Mouse (Mus musculus) kidney, embryonic 16.5 days (tissue): ENCODE measurements at regions not wholly inside any gene's neighbourhood (a gene's known extent, or its start where the extent isn't known, plus 50 kb on each side); places are given as distances from the start of the nearest gene placed in this dataset.
"Not testable (repeated sequence)": the region's sequence is repeated elsewhere in the genome, so short reads cannot be mapped to it uniquely, and the experiment has no call there.

Source experiments
- ATAC-seq: fragments of 200-750 bp; cut with Nextera tagmentation; 2 replicates; pipeline ENCODE4 v1.8.0; 2017; ENCODE audit warnings: moderate TSS enrichment; ENCODE audit not compliant: low FRiP score, low TSS enrichment
- H3K27ac ChIP-seq: fragments of 300-500 bp; sonication (generic); 2 replicates; pipeline ENCODE4 v1.5.1; 2014; ENCODE audit warnings: low read length
- H3K27me3 ChIP-seq: fragments of 300-500 bp; sonication (generic); 2 replicates; pipeline ENCODE4 v1.6.1; 2014; ENCODE audit warnings: low read length, control low read depth, mixed read lengths; ENCODE audit not compliant: insufficient read depth
- H3K36me3 ChIP-seq: fragments of 300-500 bp; sonication (generic); 2 replicates; pipeline ENCODE4 v1.6.1; 2014; ENCODE audit warnings: low read length, control low read depth, mixed read lengths; ENCODE audit not compliant: insufficient read depth
- H3K4me1 ChIP-seq: fragments of 300-500 bp; sonication (generic); 2 replicates; pipeline ENCODE4 v1.6.1; 2014; ENCODE audit warnings: low read length, control low read depth, mixed read lengths; ENCODE audit not compliant: insufficient read depth
- H3K4me2 ChIP-seq: fragments of 300-500 bp; sonication (generic); replicated peaks from 2 replicates; pipeline ENCODE4 v1.6.1; 2014; ENCODE audit warnings: low read depth, low read length
- H3K4me3 ChIP-seq: fragments of 300-500 bp; sonication (generic); 2 replicates; pipeline ENCODE4 v1.5.1; 2014; ENCODE audit warnings: mild to moderate bottlenecking, low read length
- H3K9ac ChIP-seq: fragments of 300-500 bp; sonication (generic); replicated peaks from 2 replicates; pipeline ENCODE4 v1.6.1; 2014; ENCODE audit warnings: low read length
- H3K9me3 ChIP-seq: fragments of 300-500 bp; sonication (generic); 2 replicates; pipeline ENCODE4 v1.6.1; 2016; ENCODE audit warnings: low read length, control low read depth
- WGBS: fragments of 180-500 bp; shearing (Covaris S2); extraction: QIAGEN DNeasy Blood & Tissue Kit; methylation state at CpG from one replicate; pipeline ENCODE4 v1.1.7; 2014; 5-methylcytosine and 5-hydroxymethylcytosine counted together

- Histone ChIP-seq H3K27me3 (no peaks in the 10 kb centered on the region), H3K36me3 (no peaks in the 10 kb centered on the region), H3K27ac (no peak overlapping the region), H3K4me1 (0 out of 2 replicates have a peak, but pooled peaks cover 4% of the 10 kb centered on the region), H3K9ac (no peak overlapping the region), H3K4me3 (no peak overlapping the region), H3K9me3 (no peaks in the 10 kb centered on the region), H3K4me2 (no peak overlapping the region)
- no peak for ATAC-seq
- WGBS = 82% methylated on average over 7 of the region's 7 CpGs
These were observed 59.6 kb downstream of the Fasl start for GRCm38 (mm10) chr1:161728546-161729206.

- H3K4me1 ChIP-seq, H3K9ac ChIP-seq, H3K4me3 ChIP-seq, H3K27me3 ChIP-seq, H3K27ac ChIP-seq, ATAC-seq, H3K9me3 ChIP-seq, H3K4me2 ChIP-seq, H3K36me3 ChIP-seq: not testable (repeated sequence)
- 92% methylated on average over 9 of the region's 27 CpGs for WGBS
These were observed 60.9 kb downstream of the Fasl start for GRCm38 (mm10) chr1:161727357-161727756.

- 100% methylated on average over 1 of the region's 10 CpGs for WGBS
- H3K9ac ChIP-seq, H3K4me2 ChIP-seq, H3K27me3 ChIP-seq, H3K27ac ChIP-seq, H3K4me1 ChIP-seq, H3K9me3 ChIP-seq, H3K36me3 ChIP-seq, H3K4me3 ChIP-seq: not testable (repeated sequence)
- ATAC-seq = peak; percentile 51; the same call in 1 of the 2 replicates
These were observed 62.2 kb downstream of the Fasl start for GRCm38 (mm10) chr1:161726098-161726497.

GRCm38 (mm10) chr1:161719876-161720275 lies 68.4 kb downstream of the Fasl start:
- no peak for ATAC-seq
- Histone ChIP-seq H3K27me3 (no peaks in the 10 kb centered on the region), H3K9me3 (no peaks in the 10 kb centered on the region), H3K4me3 (no peak overlapping the region), H3K27ac (no peak overlapping the region), H3K36me3 (no peaks in the 10 kb centered on the region), H3K9ac (no peak overlapping the region), H3K4me1 (no peaks in the 10 kb centered on the region), H3K4me2 (no peak overlapping the region)
- WGBS = 60% methylated on average over 3 of the region's 3 CpGs

GRCm38 (mm10) chr1:161718254-161718653 lies 70.0 kb downstream of the Fasl start:
- Histone ChIP-seq H3K9ac (no peak overlapping the region), H3K4me2 (no peak overlapping the region), H3K36me3 (no peaks in the 10 kb centered on the region), H3K27ac (no peak overlapping the region), H3K9me3 (no peaks in the 10 kb centered on the region), H3K4me3 (no peak overlapping the region), H3K27me3 (no peaks in the 10 kb centered on the region), H3K4me1 (no peaks in the 10 kb centered on the region)
- 13% methylated on average over 5 of the region's 5 CpGs for WGBS
- peak; percentile 95 for ATAC-seq

GRCm38 (mm10) chr1:161712918-161713317 lies 75.4 kb downstream of the Fasl start:
- Histone ChIP-seq H3K36me3 (no peaks in the 10 kb centered on the region), H3K27me3 (no peaks in the 10 kb centered on the region), H3K9ac (no peak overlapping the region), H3K27ac (no peak overlapping the region), H3K4me3 (no peak overlapping the region), H3K4me1 (peaks cover 7% of the 10 kb centered on the region), H3K9me3 (no peaks in the 10 kb centered on the region), H3K4me2 (peak overlapping the region; percentile 27; the same call in 1 of the 2 replicates)
- peak; percentile 42; the same call in 1 of the 2 replicates for ATAC-seq
- WGBS = 43% methylated on average over 10 of the region's 10 CpGs

- no peaks in the 10 kb centered on the region for H3K36me3 ChIP-seq
- no peak overlapping the region for H3K27ac ChIP-seq
- no peak overlapping the region for H3K4me3 ChIP-seq
- H3K9me3 ChIP-seq = no peaks in the 10 kb centered on the region
- H3K9ac ChIP-seq = no peak overlapping the region
- ATAC-seq = no peak
- 21% methylated on average over 3 of the region's 3 CpGs for WGBS
- no peaks in the 10 kb centered on the region for H3K27me3 ChIP-seq
- no peak overlapping the region for H3K4me2 ChIP-seq
- H3K4me1 ChIP-seq = peaks cover 7% of the 10 kb centered on the region
These were observed 76.0 kb downstream of the Fasl start for GRCm38 (mm10) chr1:161712283-161712682.

- Histone ChIP-seq H3K4me1 (no peaks in the 10 kb centered on the region), H3K4me3 (no peak overlapping the region), H3K4me2 (no peak overlapping the region), H3K27me3 (no peaks in the 10 kb centered on the region), H3K27ac (no peak overlapping the region), H3K36me3 (no peaks in the 10 kb centered on the region), H3K9ac (no peak overlapping the region), H3K9me3 (no peaks in the 10 kb centered on the region)
- WGBS = 80% methylated on average over 3 of the region's 3 CpGs
- ATAC-seq = no peak
These were observed 81.2 kb downstream of the Fasl start for GRCm38 (mm10) chr1:161707049-161707448.

- Histone ChIP-seq H3K4me1 (no peaks in the 10 kb centered on the region), H3K9ac (no peak overlapping the region), H3K27ac (no peak overlapping the region), H3K4me3 (no peak overlapping the region), H3K4me2 (no peak overlapping the region), H3K9me3 (no peaks in the 10 kb centered on the region), H3K36me3 (no peaks in the 10 kb centered on the region), H3K27me3 (no peaks in the 10 kb centered on the region)
- no peak for ATAC-seq
- WGBS = 59% methylated on average over 3 of the region's 3 CpGs
These were observed 83.3 kb downstream of the Fasl start for GRCm38 (mm10) chr1:161704961-161705360.

GRCm38 (mm10) chr1:161704527-161704926 lies 83.8 kb downstream of the Fasl start:
- Histone ChIP-seq H3K9ac (no peak overlapping the region), H3K4me3 (no peak overlapping the region), H3K36me3 (no peaks in the 10 kb centered on the region), H3K27ac (no peak overlapping the region), H3K4me2 (no peak overlapping the region), H3K4me1 (no peaks in the 10 kb centered on the region), H3K9me3 (no peaks in the 10 kb centered on the region), H3K27me3 (no peaks in the 10 kb centered on the region)
- ATAC-seq = no peak
- 58% methylated on average over 3 of the region's 3 CpGs for WGBS
